Mouse (Mus musculus) stomach, embryonic 15.5 days (tissue): ENCODE results near the gene D17Wsu92e. TPM values are rescaled to one million over a fixed set of nuclear protein-coding genes. Genes with fewer than 3 reads are reported as not detected.

Source experiments
- ATAC-seq: fragments of 200-750 bp; cut with Nextera tagmentation; 2 replicates; pipeline ENCODE4 v1.8.0; 2017; ENCODE audit warnings: low read depth, moderate number of reproducible peaks, moderate TSS enrichment; ENCODE audit not compliant: insufficient read depth, low FRiP score
- H3K27ac ChIP-seq: fragments of 300-500 bp; sonication (generic); 2 replicates; pipeline ENCODE4 v1.5.1; 2015; ENCODE audit warnings: mild to moderate bottlenecking, inconsistent platforms
- H3K27me3 ChIP-seq: fragments of 300-500 bp; sonication (generic); replicated peaks from 2 replicates; pipeline ENCODE4 v1.6.1; 2015; ENCODE audit warnings: inconsistent platforms
- H3K36me3 ChIP-seq: fragments of 300-500 bp; sonication (generic); 2 replicates; pipeline ENCODE4 v1.6.1; 2015; ENCODE audit warnings: inconsistent platforms
- H3K4me1 ChIP-seq: fragments of 300-500 bp; sonication (generic); 2 replicates; pipeline ENCODE4 v1.6.1; 2015; ENCODE audit warnings: inconsistent platforms
- H3K4me2 ChIP-seq: fragments of 300-500 bp; sonication (generic); 2 replicates; pipeline ENCODE4 v1.6.1; 2015; ENCODE audit warnings: mild to moderate bottlenecking, inconsistent platforms
- H3K4me3 ChIP-seq: fragments of 300-500 bp; sonication (generic); replicated peaks from 2 replicates; pipeline ENCODE4 v1.5.1; 2015; ENCODE audit warnings: inconsistent platforms
- H3K9ac ChIP-seq: fragments of 300-500 bp; sonication (generic); 2 replicates; pipeline ENCODE4 v1.6.1; 2015; ENCODE audit warnings: inconsistent platforms
- H3K9me3 ChIP-seq: fragments of 300-500 bp; sonication (generic); 2 replicates; pipeline ENCODE4 v1.6.1; 2016; ENCODE audit warnings: inconsistent platforms
- WGBS: fragments of 180-500 bp; shearing (Covaris S2); methylation state at CpG from one replicate; pipeline ENCODE4 v1.1.7; 2015; 5-methylcytosine and 5-hydroxymethylcytosine counted together
- polyA plus RNA-seq: library from polyadenylated mRNA; unstranded; fragments of >200 nt; fragmentation: Nextera tagmentation; extraction: Ambion mirVana; gene quantifications from 2 replicates; pipeline ENCODE4 v1.2.1, GENCODE M21; 2015

D17Wsu92e gene
- polyA plus RNA-seq, 1 experiment from 2014 or later, result 23.1 TPM

DNA sequence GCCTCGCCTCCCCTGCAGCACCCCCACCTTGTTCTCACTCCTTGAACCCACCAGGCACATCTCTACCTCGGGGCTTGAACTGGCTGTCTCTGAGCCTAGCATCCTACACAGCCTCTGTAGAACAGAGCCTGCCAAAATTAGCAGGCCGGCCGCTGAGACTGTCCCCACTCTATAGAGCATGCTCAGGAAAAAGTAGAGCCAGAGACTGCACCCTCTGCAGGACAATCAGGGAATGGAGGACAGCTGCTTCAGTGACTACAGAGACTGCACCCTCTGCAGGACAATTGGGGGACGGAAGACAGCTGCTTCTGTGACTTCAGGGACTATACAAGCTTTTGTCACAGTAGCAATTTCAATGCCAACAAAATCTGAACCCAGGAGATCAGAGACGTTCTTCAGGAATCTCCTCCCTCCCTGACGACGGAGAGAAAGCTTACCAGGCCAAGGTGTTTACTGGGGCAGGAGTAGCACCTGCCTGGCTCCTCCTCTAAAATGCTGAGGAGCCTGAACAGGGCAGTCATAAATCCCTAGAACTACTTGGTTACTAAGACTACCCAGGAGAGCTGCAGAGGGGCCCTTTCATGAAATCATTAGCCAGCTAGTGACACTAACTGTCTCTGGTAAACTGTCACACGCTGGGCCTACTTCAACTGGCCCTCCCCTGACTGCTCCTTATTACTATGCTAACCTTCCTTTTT lies 58.7 kb downstream of the D17Wsu92e start:
- Histone ChIP-seq H3K36me3 (peaks cover 20% of the 10 kb centered on the region), H3K4me1 (peaks cover 3% of the 10 kb centered on the region; the same call in 1 of the 2 replicates), H3K27me3 (no peaks in the 10 kb centered on the region), H3K9ac (no peak overlapping the region), H3K4me2 (no peak overlapping the region), H3K27ac (no peak overlapping the region), H3K4me3 (no peak overlapping the region), H3K9me3 (no peaks in the 10 kb centered on the region)
- ATAC-seq, result peak; percentile 44; the same call in 1 of the 2 replicates
- WGBS, result 37% methylated on average over 9 of the region's 9 CpGs

DNA sequence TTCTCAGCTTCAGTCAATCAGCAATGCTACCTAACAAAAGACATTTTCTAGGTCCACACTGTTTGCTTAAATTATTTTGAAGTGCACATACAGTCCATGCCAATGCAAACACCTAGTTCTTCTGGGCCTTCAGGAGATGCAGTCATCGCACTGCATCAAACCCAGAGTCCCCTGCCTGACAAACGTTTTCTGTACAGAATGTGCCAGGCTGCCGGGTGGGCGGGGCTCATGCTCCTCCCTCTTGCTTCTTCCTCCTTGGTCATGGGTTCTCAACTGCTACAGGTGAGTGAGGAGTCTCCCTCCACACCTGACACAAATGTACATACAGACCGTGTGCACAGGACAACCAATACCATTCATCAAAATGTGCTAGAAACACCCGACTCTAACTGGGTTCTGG lies 60.3 kb downstream of the D17Wsu92e start:
- H3K36me3 ChIP-seq, result peaks cover 9% of the 10 kb centered on the region
- H3K4me2 ChIP-seq, result no peak overlapping the region
- no peaks in the 10 kb centered on the region for H3K27me3 ChIP-seq
- no peak for ATAC-seq
- H3K9ac ChIP-seq, result no peak overlapping the region
- H3K4me1 ChIP-seq, result peaks cover 3% of the 10 kb centered on the region; the same call in 1 of the 2 replicates
- H3K9me3 ChIP-seq, result no peaks in the 10 kb centered on the region
- H3K27ac ChIP-seq, result no peak overlapping the region
- no peak overlapping the region for H3K4me3 ChIP-seq
- WGBS, result 64% methylated on average over 6 of the region's 6 CpGs

GRCm38 (mm10) chr17:27751314-27752202 lies 68.9 kb downstream of the D17Wsu92e start:
- ATAC-seq, result no peak
- no peak overlapping the region for H3K4me2 ChIP-seq
- H3K27me3 ChIP-seq, result no peaks in the 10 kb centered on the region
- 0 out of 2 replicates have a peak, but pooled peaks cover under 1% of the 10 kb centered on the region for H3K4me1 ChIP-seq
- no peaks in the 10 kb centered on the region for H3K9me3 ChIP-seq
- 85% methylated on average over 8 of the region's 8 CpGs for WGBS
- no peak overlapping the region for H3K9ac ChIP-seq
- H3K4me3 ChIP-seq, result no peak overlapping the region
- no peaks in the 10 kb centered on the region for H3K36me3 ChIP-seq
- H3K27ac ChIP-seq, result no peak overlapping the region

DNA sequence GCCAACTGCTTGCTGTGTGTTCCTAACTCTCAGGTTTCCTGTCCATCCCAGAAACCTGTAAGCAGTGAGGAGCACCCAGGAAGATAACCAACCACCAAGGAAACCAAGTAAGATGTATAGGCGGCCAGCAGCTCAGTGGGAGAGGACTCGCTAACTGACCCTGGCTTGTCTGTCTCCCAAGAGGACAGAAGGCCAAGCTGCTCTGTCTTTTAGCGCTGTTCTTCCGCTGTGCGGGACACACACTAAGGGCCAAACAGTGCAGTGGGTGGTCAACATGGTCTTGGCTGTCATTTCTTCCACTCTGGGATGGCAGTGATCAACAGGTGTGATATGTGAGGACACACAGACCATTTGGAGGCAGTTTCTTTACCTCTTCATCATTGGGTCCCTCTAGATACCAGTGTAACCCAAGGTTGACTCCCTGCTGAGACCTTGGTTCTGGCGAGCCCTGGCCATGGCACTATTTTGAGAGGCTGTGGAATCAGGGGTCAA lies 70.0 kb downstream of the D17Wsu92e start:
- Histone ChIP-seq H3K27me3 (no peaks in the 10 kb centered on the region), H3K4me3 (no peak overlapping the region), H3K36me3 (no peaks in the 10 kb centered on the region), H3K4me1 (0 out of 2 replicates have a peak, but pooled peaks cover 5% of the 10 kb centered on the region), H3K9me3 (no peaks in the 10 kb centered on the region), H3K9ac (no peak overlapping the region), H3K4me2 (no peak overlapping the region), H3K27ac (no peak overlapping the region)
- ATAC-seq, result no peak
- WGBS, result 91% methylated on average over 6 of the region's 6 CpGs

- Histone ChIP-seq H3K27ac (no peak overlapping the region), H3K9ac (no peak overlapping the region), H3K36me3 (no peaks in the 10 kb centered on the region), H3K4me3 (no peak overlapping the region), H3K4me1 (0 out of 2 replicates have a peak, but pooled peaks cover 5% of the 10 kb centered on the region), H3K27me3 (no peaks in the 10 kb centered on the region), H3K9me3 (no peaks in the 10 kb centered on the region), H3K4me2 (no peak overlapping the region)
- no peak for ATAC-seq
- WGBS, result 84% methylated on average over 2 of the region's 2 CpGs
Observed at GRCm38 (mm10) chr17:27748123-27748522, 72.3 kb downstream of the D17Wsu92e start.

DNA sequence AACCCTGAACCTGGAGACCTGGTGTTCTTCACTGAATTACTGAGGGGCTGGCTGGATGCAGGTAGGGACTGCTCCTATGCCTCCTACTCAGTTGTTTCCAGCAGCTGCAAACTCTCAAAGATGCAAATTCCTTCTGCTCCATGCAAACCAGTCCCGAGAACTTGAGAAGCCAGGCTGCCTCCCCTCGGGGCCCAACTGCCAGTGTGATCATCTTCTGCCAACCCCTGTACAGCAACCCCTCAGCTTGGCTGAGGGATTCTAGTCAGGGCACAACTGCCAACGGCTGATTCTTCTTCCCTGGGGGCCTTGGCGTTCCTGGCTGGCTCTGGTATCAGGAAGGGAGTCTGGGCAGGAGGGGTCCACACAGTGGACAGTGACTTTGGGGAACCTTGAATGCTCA lies 74.0 kb downstream of the D17Wsu92e start:
- H3K4me2 ChIP-seq, result no peak overlapping the region
- H3K4me1 ChIP-seq, result 0 out of 2 replicates have a peak, but pooled peaks cover 5% of the 10 kb centered on the region
- H3K9ac ChIP-seq, result no peak overlapping the region
- no peaks in the 10 kb centered on the region for H3K27me3 ChIP-seq
- 53% methylated on average over 4 of the region's 4 CpGs for WGBS
- no peak for ATAC-seq
- no peaks in the 10 kb centered on the region for H3K36me3 ChIP-seq
- H3K4me3 ChIP-seq, result no peak overlapping the region
- no peak overlapping the region for H3K27ac ChIP-seq
- no peaks in the 10 kb centered on the region for H3K9me3 ChIP-seq

DNA sequence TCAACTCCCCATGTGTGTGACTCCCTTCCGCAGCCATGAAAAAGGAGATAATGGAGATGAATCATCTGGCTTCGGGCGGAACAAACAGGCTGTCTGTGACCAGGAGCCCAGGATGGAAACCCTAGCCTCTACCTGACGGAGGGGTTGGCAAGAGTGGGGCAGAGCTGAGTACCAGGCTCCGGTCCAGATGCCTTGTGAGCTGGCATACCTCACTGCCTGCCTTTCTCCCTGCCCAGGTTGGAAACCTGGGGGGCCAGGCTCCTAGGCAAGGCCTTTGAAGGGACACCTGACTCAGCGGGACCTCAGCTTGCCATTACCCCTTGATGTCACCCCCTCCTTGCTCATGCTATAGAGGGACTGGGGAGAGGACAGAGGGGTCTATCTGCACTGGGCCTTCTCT lies 79.5 kb downstream of the D17Wsu92e start:
- 80% methylated on average over 6 of the region's 6 CpGs for WGBS
- no peak overlapping the region for H3K4me2 ChIP-seq
- no peaks in the 10 kb centered on the region for H3K27me3 ChIP-seq
- no peak overlapping the region for H3K27ac ChIP-seq
- no peaks in the 10 kb centered on the region for H3K9me3 ChIP-seq
- H3K9ac ChIP-seq, result no peak overlapping the region
- no peaks in the 10 kb centered on the region for H3K36me3 ChIP-seq
- ATAC-seq, result no peak
- H3K4me3 ChIP-seq, result no peak overlapping the region
- 0 out of 2 replicates have a peak, but pooled peaks cover 4% of the 10 kb centered on the region for H3K4me1 ChIP-seq

DNA sequence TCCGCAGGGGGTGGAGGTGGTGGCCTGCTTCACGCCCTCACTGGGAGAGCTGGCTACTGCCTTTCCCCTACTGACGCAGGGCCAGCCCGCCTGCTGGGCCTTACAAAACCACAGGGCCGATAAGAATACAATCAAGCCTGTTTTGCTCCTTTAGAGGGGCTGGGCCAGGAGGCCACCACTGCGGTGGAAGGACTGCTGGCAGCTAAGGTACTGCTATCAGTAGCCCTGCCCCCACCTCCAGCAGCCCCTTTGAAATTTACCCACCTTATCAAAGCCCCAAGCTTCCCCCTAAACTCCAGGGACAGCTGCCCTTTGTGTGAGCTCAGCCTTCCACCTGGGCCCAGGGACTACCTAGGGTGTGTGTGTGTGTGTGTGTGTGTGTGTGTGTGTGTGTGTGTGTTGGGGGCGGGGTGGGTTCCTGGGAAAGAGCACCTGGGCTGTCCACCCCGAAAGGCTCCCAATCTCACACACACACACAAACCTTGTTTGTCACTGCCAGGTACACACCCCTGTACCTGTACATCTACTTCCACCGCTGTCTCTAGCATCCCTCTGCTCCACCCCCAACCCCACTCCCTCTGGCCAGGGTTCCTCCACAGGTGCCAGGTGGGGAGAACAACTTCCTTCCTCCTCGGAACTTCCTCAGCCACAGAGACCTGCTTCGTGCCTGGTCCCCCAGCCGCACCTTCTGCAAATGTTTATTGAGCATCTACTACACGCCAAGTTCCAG lies 85.9 kb downstream of the D17Wsu92e start:
- ATAC-seq, result peak; percentile 90
- peak overlapping the region; percentile 85 for H3K27ac ChIP-seq
- 18% methylated on average over 13 of the region's 13 CpGs for WGBS

GRCm38 (mm10) chr17:27732694-27733093 lies 87.8 kb downstream of the D17Wsu92e start:
- no peak overlapping the region for H3K9ac ChIP-seq
- H3K36me3 ChIP-seq, result no peaks in the 10 kb centered on the region
- 78% methylated on average over 3 of the region's 3 CpGs for WGBS
- no peak overlapping the region for H3K4me3 ChIP-seq
- ATAC-seq, result no peak
- H3K4me1 ChIP-seq, result 0 out of 2 replicates have a peak, but pooled peaks cover 8% of the 10 kb centered on the region
- no peak overlapping the region for H3K4me2 ChIP-seq
- no peak overlapping the region for H3K27ac ChIP-seq
- no peaks in the 10 kb centered on the region for H3K9me3 ChIP-seq
- H3K27me3 ChIP-seq, result no peaks in the 10 kb centered on the region

More for the DNA sequence above, 85.9 kb downstream of the D17Wsu92e start:
- no peak overlapping the region for H3K9ac ChIP-seq
- no peaks in the 10 kb centered on the region for H3K9me3 ChIP-seq
- H3K4me3 ChIP-seq, result no peak overlapping the region
- H3K27me3 ChIP-seq, result no peaks in the 10 kb centered on the region
- 0 out of 2 replicates have a peak, but pooled peaks cover 5% of the 10 kb centered on the region for H3K4me1 ChIP-seq
- peak overlapping the region; percentile 25; the same call in 1 of the 2 replicates for H3K4me2 ChIP-seq
- no peaks in the 10 kb centered on the region for H3K36me3 ChIP-seq

DNA sequence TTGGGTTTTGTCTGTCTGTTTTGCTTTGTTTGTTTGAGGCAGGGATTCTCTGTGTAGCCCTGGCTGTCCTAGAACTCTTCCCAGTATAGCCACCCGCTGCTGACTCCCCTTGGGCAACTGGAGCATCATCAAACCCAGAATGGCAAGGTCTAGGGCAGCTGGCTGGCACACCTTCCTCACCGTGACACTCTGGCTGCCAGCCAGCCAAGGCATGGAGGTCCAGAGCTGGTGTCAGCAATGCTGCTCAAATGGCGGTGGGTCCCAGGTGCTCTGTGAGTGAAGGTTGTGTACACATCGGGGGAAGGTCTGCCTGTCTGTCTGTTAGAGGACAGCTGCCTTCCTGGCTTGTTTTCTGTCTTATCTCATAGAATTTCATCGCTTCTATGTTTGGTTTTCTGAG lies 88.3 kb downstream of the D17Wsu92e start:
- Histone ChIP-seq H3K9me3 (no peaks in the 10 kb centered on the region), H3K4me1 (0 out of 2 replicates have a peak, but pooled peaks cover 8% of the 10 kb centered on the region), H3K4me2 (no peak overlapping the region), H3K9ac (no peak overlapping the region), H3K4me3 (no peak overlapping the region), H3K27ac (no peak overlapping the region), H3K27me3 (no peaks in the 10 kb centered on the region), H3K36me3 (no peaks in the 10 kb centered on the region)
- WGBS, result 53% methylated on average over 5 of the region's 5 CpGs
- ATAC-seq, result no peak

DNA sequence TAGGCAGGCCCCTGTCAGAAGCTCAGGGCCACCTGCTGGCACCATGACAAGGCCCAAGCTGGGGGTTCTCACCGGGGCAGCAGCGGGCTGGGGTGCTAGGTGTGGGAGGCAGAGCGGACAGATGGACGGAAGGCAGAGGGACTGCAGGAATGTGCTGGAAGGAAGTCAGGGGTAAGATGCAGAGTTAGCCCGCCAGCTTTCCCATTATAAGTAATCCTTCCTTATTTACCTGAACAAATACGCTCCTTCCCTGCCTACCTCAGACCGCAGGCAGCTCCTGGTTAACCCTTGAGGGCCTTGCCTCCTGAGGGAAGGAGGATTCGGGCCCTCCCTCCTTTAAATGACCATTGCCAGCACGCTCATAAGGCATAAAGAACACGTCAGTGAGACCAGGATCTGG lies 91.7 kb downstream of the D17Wsu92e start, which contains the start of gene Spdef:
TSS of gene Spdef (minus strand) at position 186 of the 400 bp plus-strand sequence.
- peak within 1 kb of the TSS; percentile 72 for H3K27ac ChIP-seq
- peaks cover 23% of the 10 kb centered on the region for H3K4me1 ChIP-seq
- ATAC-seq, result no peak; the same call in 1 of the 2 replicates
- 49% methylated on average over 10 of the region's 10 CpGs for WGBS
- no peaks in the 10 kb centered on the region for H3K36me3 ChIP-seq
- H3K4me2 ChIP-seq, result peak within 1 kb of the TSS; percentile 40
- H3K9me3 ChIP-seq, result no peaks in the 10 kb centered on the region
- no peaks in the 10 kb centered on the region for H3K27me3 ChIP-seq
- H3K9ac ChIP-seq, result peak within 1 kb of the TSS; percentile 19; the same call in 1 of the 2 replicates
- H3K4me3 ChIP-seq, result peak within 1 kb of the TSS; percentile 37
